Mouse (Mus musculus): ENCODE data around the gene Ttpal.
"Not testable (repeated sequence)": the region's sequence is repeated elsewhere in the genome, so short reads cannot be mapped to it uniquely, and the experiment has no call there.

Gene Ttpal

DNA sequence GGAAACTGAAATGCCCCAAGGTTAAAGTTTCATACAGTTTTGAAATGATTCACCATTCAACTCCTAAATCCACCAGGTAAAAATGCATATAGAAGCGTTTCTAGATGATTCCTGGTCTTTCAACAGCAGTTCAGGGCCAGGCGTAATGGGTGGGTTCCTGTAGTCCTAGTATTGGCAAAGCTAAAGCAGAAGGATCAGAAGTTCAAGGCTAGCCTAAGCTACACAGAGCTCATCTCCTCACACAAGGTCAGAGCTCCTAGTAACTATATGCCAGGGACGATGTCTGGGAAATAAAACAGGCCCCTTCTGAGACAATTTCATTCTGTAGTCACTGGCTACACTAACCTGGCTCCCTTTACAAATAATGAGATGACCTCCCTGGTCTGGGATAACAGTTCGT, 29.1 kb downstream of the Ttpal start:
- no peak for DNase-seq (ENCODE audit: low read depth)

GRCm38 (mm10) chr2:163631715-163632114, 29.6 kb downstream of the Ttpal start:
- DNase-seq (ENCODE audit: low read depth) = no peak

GRCm38 (mm10) chr2:163634211-163634610, 32.1 kb downstream of the Ttpal start:
- no peak for DNase-seq (ENCODE audit: low read depth)

DNA sequence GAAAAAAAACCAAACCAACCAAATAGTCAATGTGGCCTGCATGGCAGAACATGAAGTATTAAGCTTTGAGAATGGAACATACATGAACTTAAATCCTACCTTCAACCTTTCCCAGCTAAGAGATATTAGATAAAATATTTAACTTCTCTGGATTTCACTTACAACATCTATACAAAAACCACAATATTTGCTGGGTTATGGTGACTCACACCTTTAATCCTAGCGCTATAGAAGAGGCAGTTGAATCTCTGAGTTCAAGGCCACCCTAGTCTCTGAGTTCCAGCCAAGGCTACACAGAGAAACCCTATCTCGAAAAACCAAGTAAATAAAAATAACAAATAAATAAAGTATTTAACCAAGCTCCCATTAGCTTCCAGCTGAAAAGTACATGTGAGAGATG, 33.9 kb downstream of the Ttpal start:
- no peak for DNase-seq (ENCODE audit: low read depth)

GRCm38 (mm10) chr2:163637655-163638266, 35.6 kb downstream of the Ttpal start:
- no peak for DNase-seq (ENCODE audit: low read depth)

DNA sequence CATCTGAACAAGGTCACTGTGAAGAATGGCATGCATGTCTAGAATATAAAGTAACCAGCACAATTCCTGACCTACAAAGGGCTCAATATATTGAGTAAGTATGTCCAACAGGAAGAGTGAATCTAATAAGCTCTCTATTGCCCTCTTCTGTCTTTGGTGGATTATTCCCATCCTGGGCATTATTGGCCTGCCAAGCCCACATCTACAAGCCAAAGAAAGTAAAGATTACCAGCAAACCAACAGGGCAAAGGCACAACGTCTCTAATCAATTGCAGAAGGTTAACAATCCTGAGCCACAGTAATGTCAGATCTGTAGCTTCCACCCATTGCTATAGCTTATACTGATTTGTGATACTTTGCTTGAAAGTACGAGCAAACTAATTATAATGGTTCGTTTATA, 38.4 kb downstream of the Ttpal start:
- DNase-seq (ENCODE audit: low read depth) = no peak

DNA sequence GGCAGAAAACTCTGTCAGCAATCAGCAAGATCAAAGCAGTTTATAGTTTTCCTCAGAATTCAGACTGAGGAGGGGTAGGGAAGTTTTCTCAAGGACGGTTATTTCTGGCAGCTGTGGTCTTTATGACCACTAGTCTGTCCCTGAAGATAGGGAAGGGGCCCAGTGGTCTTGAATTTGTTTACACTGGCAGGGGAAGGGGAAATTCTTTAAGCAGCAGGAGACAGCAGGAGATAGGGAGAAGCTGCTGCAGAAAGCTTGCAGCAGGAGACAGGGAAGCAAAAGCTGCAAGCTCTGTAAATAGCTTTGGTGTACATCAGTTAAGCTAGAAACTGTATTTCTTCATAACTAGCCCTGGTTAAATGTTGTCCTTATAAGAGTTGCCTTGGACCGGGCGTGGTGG, 39.6 kb downstream of the Ttpal start:
- no peak for DNase-seq (ENCODE audit: low read depth)

- no peak for DNase-seq (ENCODE audit: low read depth)
Measured at GRCm38 (mm10) chr2:163642685-163643575, 40.8 kb downstream of the Ttpal start.

DNA sequence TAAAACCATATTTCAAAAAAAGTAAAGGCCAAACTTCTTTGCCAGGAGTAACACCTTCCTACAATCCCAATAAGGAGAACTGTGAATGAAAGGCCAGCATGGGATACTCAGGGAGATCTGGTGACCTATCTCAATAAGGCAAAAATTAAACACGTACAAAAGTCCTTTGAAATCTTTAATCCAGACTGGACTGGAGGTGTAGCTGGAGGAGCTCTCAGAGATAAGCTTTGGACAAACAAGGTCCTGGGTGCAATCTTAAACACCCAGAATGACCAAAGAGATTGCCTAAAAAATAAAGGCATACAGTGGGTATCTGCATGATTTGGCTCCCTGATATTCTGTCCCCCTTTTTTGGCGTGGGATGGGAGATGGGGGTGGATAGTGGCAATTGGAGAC, 41.5 kb downstream of the Ttpal start:
- DNase-seq (ENCODE audit: low read depth) = no peak

DNA sequence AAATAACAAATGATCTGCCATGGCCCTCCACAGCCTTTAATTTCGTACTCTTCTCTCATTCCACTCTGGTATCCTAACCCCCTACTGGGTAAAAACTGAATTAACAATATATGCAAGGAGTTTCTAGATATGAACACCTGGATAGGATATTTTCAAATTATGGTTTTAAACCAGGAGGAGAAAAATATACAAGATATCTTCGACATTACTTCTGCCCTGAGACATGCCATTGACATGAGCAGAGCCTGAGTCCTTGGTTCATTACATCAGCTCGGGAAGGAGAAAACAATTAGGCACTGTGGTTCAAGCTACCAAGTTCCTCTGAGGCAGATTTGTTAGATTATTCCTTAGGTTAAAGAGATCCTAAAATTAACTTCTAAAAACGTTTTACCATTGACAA, 41.9 kb downstream of the Ttpal start:
- no peak for DNase-seq (ENCODE audit: low read depth)

- peak; percentile 94 for DNase-seq (ENCODE audit: low read depth)
Measured at GRCm38 (mm10) chr2:163644575-163645385, 42.7 kb downstream of the Ttpal start, which contains the start of gene Serinc3. Gene Serinc3 (minus strand): TSS chr2:163645131.

DNA sequence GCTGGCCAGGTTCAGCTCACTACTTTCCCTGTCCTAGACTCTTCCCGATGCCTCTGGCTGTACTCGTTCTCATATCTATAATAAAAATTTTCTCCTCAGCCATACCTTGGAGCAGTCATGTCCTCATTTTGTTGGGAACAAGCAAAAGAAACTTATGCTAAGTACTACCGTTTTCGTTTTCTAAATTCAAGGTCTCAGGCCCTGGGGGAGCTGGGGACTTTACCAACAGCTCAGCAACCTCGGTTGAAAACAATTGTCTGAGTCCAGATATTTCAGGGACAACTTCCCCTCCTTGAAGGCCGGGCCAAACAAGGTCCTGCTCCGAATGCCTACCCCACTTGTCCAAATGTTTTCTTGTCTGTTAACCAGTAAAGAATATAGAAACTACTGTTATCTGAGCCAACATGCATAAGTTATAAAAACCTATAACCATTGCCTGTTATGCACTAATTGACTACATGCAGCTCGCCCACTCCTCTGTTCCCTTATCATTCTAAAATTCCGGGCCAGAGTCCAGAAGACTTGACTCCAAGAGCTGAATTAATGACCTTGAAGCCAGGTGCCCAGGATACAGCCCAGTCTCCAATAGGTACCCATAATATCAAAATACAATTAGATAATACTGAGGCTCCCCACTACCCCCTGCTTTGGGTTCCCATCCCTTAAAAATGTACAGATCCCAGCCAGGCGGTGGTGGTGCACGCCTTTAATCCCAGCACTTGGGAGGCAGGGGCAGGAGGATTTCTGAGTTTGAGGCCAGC, 43.8 kb downstream of the Ttpal start:
- DNase-seq (ENCODE audit: low read depth) = no peak

DNA sequence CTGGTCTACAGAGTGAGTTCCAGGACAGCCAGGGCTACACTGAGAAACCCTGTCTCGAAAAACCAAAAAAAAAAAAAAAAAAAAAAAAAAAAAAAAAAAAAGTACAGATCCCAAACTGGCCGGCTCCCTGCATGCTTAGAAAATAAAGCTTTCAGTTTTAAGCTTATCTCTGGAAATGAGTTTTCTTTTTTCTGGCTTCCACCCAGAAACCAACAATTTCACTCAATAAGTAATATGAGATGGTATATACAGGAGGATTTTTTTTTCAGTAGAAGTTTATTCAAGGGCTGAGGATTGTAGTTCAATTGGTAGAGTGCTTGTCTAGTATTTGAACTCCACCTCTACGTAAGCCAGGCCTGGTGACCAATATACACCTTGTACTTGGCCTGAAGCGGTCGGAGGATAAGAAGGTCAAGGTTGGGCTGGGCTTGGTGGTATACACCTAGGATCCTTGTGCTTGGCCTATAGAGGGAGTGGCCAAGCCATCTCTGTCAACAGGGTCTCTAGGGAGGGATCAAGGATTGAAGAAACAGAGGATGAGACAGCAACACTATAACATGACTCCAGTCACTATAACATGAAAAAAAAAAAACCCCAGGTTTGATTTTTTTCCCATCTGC, 44.5 kb downstream of the Ttpal start:
- DNase-seq (ENCODE audit: low read depth) = no peak

- DNase-seq (ENCODE audit: low read depth) = not testable (repeated sequence)
Measured at GRCm38 (mm10) chr2:163655699-163656098, 53.6 kb downstream of the Ttpal start.

- no peak for DNase-seq (ENCODE audit: low read depth)
Measured at GRCm38 (mm10) chr2:163657486-163657885, 55.4 kb downstream of the Ttpal start.

- no peak for DNase-seq (ENCODE audit: low read depth)
Measured at GRCm38 (mm10) chr2:163657975-163658886, 56.1 kb downstream of the Ttpal start, which contains the start of gene Pkig. Gene Pkig (plus strand): TSS chr2:163658386.

DNA sequence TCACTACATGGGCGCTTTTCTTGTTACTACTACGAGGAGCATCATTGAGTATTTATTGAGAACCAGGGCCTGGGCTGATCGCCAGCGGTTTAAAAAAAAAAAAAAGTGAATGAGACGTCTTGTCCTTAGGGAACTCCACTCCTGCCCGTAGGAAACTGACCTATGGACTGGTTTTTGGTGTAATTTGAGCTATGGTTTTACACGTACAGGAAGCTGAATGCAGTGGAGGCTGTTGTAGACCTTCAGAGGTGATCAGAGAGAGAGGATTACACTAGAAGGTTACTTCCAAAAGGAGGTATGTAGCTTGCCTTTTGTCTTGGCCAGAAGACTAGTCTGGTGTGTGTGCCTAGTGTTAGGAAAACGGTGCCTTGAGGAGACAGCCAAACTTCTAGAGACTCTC, 56.8 kb downstream of the Ttpal start:
- peak; percentile 60 for DNase-seq (ENCODE audit: low read depth)

GRCm38 (mm10) chr2:163659431-163659830, 57.3 kb downstream of the Ttpal start:
- DNase-seq (ENCODE audit: low read depth) = no peak

DNA sequence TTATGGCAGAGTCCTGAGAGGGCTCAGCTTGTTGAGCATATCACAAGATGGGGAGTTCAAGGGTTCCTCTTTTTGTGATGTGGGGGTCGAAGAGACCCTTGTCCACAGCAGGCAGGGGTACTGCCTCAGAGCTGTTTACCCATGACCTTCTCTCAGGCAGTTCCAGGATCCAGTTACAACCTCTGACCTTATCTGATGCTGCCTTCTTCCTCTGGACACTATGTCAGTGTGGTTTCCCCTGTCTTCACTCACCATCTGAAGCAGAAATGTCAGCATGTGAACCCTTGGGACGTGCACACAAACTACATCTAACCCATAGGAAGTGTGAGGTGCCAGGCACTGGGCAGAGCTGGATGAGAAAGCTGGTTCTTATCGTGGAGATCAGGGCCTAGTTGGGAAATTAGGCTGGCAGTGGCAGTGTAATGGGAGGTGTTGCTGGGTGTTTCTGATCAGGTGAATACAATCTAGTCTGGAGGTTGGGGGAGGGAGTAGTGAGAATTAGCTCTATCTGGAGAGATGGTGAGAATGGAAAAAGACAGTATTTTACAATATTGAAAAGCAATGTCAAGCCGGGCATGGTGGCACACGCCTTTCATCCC, 58.1 kb downstream of the Ttpal start:
- DNase-seq (ENCODE audit: low read depth) = no peak

GRCm38 (mm10) chr2:163661371-163661850, 59.3 kb downstream of the Ttpal start:
- peak; percentile 40 for DNase-seq (ENCODE audit: low read depth)
